Mouse (Mus musculus) hindbrain, embryonic 11.5 days (tissue): Measurements from ENCODE around the gene Asb12. TPM values are rescaled to one million over a fixed set of nuclear protein-coding genes. Genes with fewer than 3 reads are reported as not detected.
A peak's percentile ranks its signal among the peaks of the same experiment; 100 is the strongest.
"Not testable (repeated sequence)": the region's sequence is repeated elsewhere in the genome, so short reads cannot be mapped to it uniquely, and the experiment has no call there.

Source experiments
- ATAC-seq: fragments of 200-750 bp; cut with Nextera tagmentation; 2 replicates; pipeline ENCODE4 v1.8.0; 2017; ENCODE audit warnings: mild to moderate bottlenecking, moderate TSS enrichment, moderate library complexity; ENCODE audit not compliant: low FRiP score
- DNase-seq: peaks from one replicate; pipeline ENCODE4 v3.0.0-alpha.2; 2015; ENCODE audit warnings: low spot score
- H3K27ac ChIP-seq: fragments of 300-500 bp; sonication (generic); 2 replicates; pipeline ENCODE4 v1.5.1; 2014; ENCODE audit warnings: mild to moderate bottlenecking, low read depth, low read length
- H3K27me3 ChIP-seq: fragments of 300-500 bp; sonication (generic); 2 replicates; pipeline ENCODE4 v1.6.1; 2014; ENCODE audit warnings: mild to moderate bottlenecking, low read length, moderate library complexity, mixed read lengths; ENCODE audit not compliant: control insufficient read depth, insufficient read depth
- H3K36me3 ChIP-seq: fragments of 300-500 bp; sonication (generic); 2 replicates; pipeline ENCODE4 v1.6.1; 2014; ENCODE audit warnings: mild to moderate bottlenecking, low read length, moderate library complexity, mixed read lengths; ENCODE audit not compliant: control insufficient read depth, insufficient read depth
- H3K4me1 ChIP-seq: fragments of 300-500 bp; sonication (generic); replicated peaks from 2 replicates; pipeline ENCODE4 v1.6.1; 2014; ENCODE audit warnings: low read length, mixed read lengths; ENCODE audit not compliant: control insufficient read depth, insufficient read depth
- H3K4me2 ChIP-seq: fragments of 300-500 bp; sonication (generic); replicated peaks from 2 replicates; pipeline ENCODE4 v1.6.1; 2014; ENCODE audit warnings: mild to moderate bottlenecking, low read depth, low read length
- H3K4me3 ChIP-seq: fragments of 300-500 bp; sonication (generic); 2 replicates; pipeline ENCODE4 v1.5.1; 2014; ENCODE audit warnings: low read depth, low read length
- H3K9ac ChIP-seq: fragments of 300-500 bp; sonication (generic); 2 replicates; pipeline ENCODE4 v1.6.1; 2014; ENCODE audit warnings: low read depth, low read length
- H3K9me3 ChIP-seq: fragments of 300-500 bp; sonication (generic); 2 replicates; pipeline ENCODE4 v1.6.1; 2016; ENCODE audit warnings: low read length; ENCODE audit not compliant: control insufficient read depth
- WGBS: fragments of 180-500 bp; shearing (Covaris S2); extraction: QIAGEN DNeasy Blood & Tissue Kit; methylation state at CpG from one replicate; pipeline ENCODE4 v1.1.7; 2014; 5-methylcytosine and 5-hydroxymethylcytosine counted together
- polyA plus RNA-seq: library from polyadenylated mRNA; unstranded; fragments of >200 nt; fragmentation: Nextera tagmentation; extraction: Ambion mirVana; gene quantifications from 2 replicates; pipeline ENCODE4 v1.2.1, GENCODE M21; 2014

Asb12 gene
- polyA plus RNA-seq = not detected in 2 replicates

- Histone ChIP-seq H3K4me1 (no peaks in the 10 kb centered on the region), H3K27ac (no peak within 1 kb of the TSS), H3K36me3 (no peaks in the 10 kb centered on the region), H3K9me3 (no peaks in the 10 kb centered on the region), H3K4me3 (no peak within 1 kb of the TSS), H3K9ac (no peak within 1 kb of the TSS), H3K4me2 (no peak within 1 kb of the TSS), H3K27me3 (no peaks in the 10 kb centered on the region)
- no peak for ATAC-seq
- WGBS = 87% methylated on average over 2 of the region's 2 CpGs
- DNase-seq = no peak
These were observed at the start of gene Asb12, which contains the start of gene Pfn5 for GRCm38 (mm10) chrX:95557887-95558286. Gene Asb12, minus strand, starts transcription at chrX:95557987. Gene Pfn5, plus strand, starts transcription at chrX:95558104.

GRCm38 (mm10) chrX:95600609-95601008, 42.8 kb upstream of the Asb12 start:
- no peaks in the 10 kb centered on the region for H3K27me3 ChIP-seq
- H3K9ac ChIP-seq = no peak overlapping the region
- no peaks in the 10 kb centered on the region for H3K4me1 ChIP-seq
- ATAC-seq = no peak
- 89% methylated on average over 5 of the region's 5 CpGs for WGBS
- no peaks in the 10 kb centered on the region for H3K9me3 ChIP-seq
- no peak for DNase-seq
- H3K36me3 ChIP-seq = no peaks in the 10 kb centered on the region
- H3K27ac ChIP-seq = no peak overlapping the region
- no peak overlapping the region for H3K4me2 ChIP-seq
- H3K4me3 ChIP-seq = no peak overlapping the region

- H3K27me3 ChIP-seq = no peaks in the 10 kb centered on the region
- WGBS = 78% methylated on average over 4 of the region's 4 CpGs
- H3K4me1 ChIP-seq = no peaks in the 10 kb centered on the region
- H3K4me2 ChIP-seq = no peak overlapping the region
- H3K9ac ChIP-seq = no peak overlapping the region
- no peak overlapping the region for H3K27ac ChIP-seq
- ATAC-seq = no peak
- DNase-seq = no peak
- H3K36me3 ChIP-seq = no peaks in the 10 kb centered on the region
- no peaks in the 10 kb centered on the region for H3K9me3 ChIP-seq
- H3K4me3 ChIP-seq = no peak overlapping the region
These were observed 3.5 kb downstream of the Asb12 start for GRCm38 (mm10) chrX:95554321-95554720.

GRCm38 (mm10) chrX:95535493-95535892, 22.3 kb downstream of the Asb12 start:
- WGBS = 92% methylated on average over 2 of the region's 2 CpGs
- DNase-seq, ATAC-seq, H3K4me3 ChIP-seq, H3K27me3 ChIP-seq, H3K4me1 ChIP-seq, H3K27ac ChIP-seq, H3K4me2 ChIP-seq, H3K36me3 ChIP-seq, H3K9me3 ChIP-seq, H3K9ac ChIP-seq: not testable (repeated sequence)

DNA sequence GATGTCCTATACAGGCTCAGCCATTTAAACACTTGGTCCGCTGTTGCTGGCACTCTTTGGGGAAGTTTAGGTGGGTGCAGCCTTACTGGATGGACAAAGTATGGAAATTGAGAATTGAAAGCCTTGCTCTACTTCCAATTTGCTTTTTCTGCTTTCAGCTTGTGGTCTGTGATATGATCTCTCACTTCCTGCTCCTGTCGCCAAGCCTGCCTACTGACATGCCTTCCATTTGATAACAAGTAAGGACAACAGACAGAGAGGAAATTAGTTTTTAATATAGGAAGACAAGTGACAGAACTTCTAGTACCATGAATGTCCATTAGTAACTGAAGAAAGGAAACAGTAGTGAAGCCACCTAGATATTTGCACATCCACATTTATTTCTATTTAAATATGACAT, 32.6 kb downstream of the Asb12 start:
- ATAC-seq (no peak), DNase-seq (no peak)
- no peak overlapping the region for H3K4me3 ChIP-seq
- H3K27ac ChIP-seq = no peak overlapping the region
- no peaks in the 10 kb centered on the region for H3K4me1 ChIP-seq
- H3K27me3 ChIP-seq = no peaks in the 10 kb centered on the region
- no peak overlapping the region for H3K9ac ChIP-seq
- no peaks in the 10 kb centered on the region for H3K36me3 ChIP-seq
- no peak overlapping the region for H3K4me2 ChIP-seq
- H3K9me3 ChIP-seq = no peaks in the 10 kb centered on the region
- 87% methylated on average over 2 of the region's 2 CpGs for WGBS

DNA sequence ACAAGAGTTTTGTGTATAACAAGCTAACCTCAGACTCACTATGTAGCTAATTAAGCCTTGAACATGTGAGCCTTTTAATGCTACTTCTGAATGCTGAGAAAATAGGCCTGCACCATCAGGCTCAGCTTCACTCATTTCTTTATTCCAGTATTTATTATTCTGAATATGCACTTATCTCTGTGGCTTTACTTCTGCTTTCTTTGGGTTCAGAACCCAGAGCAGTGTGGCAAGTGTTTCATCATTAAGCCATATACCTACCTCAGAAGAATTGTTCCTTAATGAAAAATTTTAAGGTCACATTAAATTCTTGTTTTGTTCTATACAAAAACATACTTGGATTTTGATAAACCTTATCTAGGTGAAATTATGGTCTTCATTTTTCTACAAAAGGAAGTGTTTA, 33.9 kb downstream of the Asb12 start:
- Histone ChIP-seq H3K9ac (no peak overlapping the region), H3K27ac (no peak overlapping the region), H3K27me3 (no peaks in the 10 kb centered on the region), H3K9me3 (no peaks in the 10 kb centered on the region), H3K4me3 (no peak overlapping the region), H3K4me1 (no peaks in the 10 kb centered on the region), H3K4me2 (no peak overlapping the region), H3K36me3 (no peaks in the 10 kb centered on the region)
- ATAC-seq (no peak), DNase-seq (no peak)

DNA sequence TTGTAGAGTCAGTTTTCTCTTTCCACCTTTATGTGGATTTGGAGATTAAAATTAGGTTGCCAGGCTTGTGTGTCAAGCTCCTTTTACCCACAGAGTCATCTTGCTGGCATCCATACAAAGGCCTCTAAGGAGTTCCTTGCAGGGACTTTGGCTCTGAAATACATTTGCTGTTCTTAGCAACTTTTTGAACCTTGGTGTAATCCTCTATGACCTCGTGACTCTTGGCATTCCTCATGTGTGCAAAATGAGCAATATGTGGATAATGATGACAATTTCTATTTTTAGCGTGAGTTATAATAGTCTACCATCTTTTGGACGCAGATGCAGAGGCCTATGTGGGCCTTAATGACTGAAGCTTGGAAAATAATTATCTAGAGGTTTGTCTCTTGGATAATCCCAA, 100.6 kb downstream of the Asb12 start:
- DNase-seq (no peak), ATAC-seq (no peak)
- Histone ChIP-seq H3K36me3 (no peaks in the 10 kb centered on the region), H3K4me2 (no peak overlapping the region), H3K27ac (no peak overlapping the region), H3K9ac (no peak overlapping the region), H3K4me3 (no peak overlapping the region), H3K9me3 (no peaks in the 10 kb centered on the region), H3K4me1 (no peaks in the 10 kb centered on the region), H3K27me3 (no peaks in the 10 kb centered on the region)
- 79% methylated on average over 3 of the region's 3 CpGs for WGBS

- Histone ChIP-seq H3K27ac (no peak overlapping the region), H3K4me2 (no peak overlapping the region), H3K36me3 (no peaks in the 10 kb centered on the region), H3K4me3 (no peak overlapping the region), H3K9ac (no peak overlapping the region), H3K9me3 (no peaks in the 10 kb centered on the region), H3K4me1 (no peaks in the 10 kb centered on the region), H3K27me3 (no peaks in the 10 kb centered on the region)
- DNase-seq = no peak
- no peak for ATAC-seq
- 75% methylated on average over 2 of the region's 2 CpGs for WGBS
These were observed 111.9 kb downstream of the Asb12 start for GRCm38 (mm10) chrX:95445866-95446265.

DNA sequence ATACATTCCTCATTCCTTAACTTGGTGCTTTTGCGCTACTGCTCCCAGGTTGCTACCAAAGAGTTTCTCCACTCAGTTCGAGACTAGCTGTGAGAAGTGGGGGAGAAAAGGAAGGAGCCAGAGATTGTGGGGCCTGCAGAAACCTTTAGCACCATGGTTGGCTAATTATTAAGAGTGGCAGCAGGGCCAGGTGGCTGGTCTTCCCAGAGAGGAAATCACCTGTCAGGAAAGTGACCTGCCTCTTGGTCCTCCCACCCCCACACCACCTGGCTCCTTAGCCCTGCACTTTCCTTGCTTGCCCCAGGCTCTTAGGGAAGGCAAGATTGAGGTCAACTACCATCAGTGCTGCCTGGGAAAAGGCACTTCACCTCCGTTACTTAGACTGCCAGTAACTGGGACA, 112.6 kb downstream of the Asb12 start:
- Histone ChIP-seq H3K9me3 (no peaks in the 10 kb centered on the region), H3K27me3 (no peaks in the 10 kb centered on the region), H3K9ac (no peak overlapping the region), H3K4me3 (peak overlapping the region; percentile 57), H3K27ac (no peak overlapping the region), H3K4me1 (no peaks in the 10 kb centered on the region), H3K36me3 (no peaks in the 10 kb centered on the region), H3K4me2 (peak overlapping the region; percentile 20; the same call in 1 of the 2 replicates)
- ATAC-seq (no peak), DNase-seq (no peak)
- WGBS = 30% methylated on average over 3 of the region's 3 CpGs
